Mouse (Mus musculus) gastrocnemius, postnatal 10 days (tissue): ENCODE data around the gene Cdt1. TPM values are rescaled to one million over a fixed set of nuclear protein-coding genes. Genes with fewer than 3 reads are reported as not detected.

Source experiments
- DNase-seq: peaks from one replicate; pipeline ENCODE4 v3.0.0; 2021; ENCODE audit warnings: mixed read lengths
- total RNA-seq, 2 experiments: library from RNA; stranded (reverse); gene quantifications; 2 replicates each; pipeline ENCODE4 v1.2.3; 2021

The Cdt1 gene
- total RNA-seq, 2 experiments from 2014 or later, result 5.8 to 8.1 TPM

DNA sequence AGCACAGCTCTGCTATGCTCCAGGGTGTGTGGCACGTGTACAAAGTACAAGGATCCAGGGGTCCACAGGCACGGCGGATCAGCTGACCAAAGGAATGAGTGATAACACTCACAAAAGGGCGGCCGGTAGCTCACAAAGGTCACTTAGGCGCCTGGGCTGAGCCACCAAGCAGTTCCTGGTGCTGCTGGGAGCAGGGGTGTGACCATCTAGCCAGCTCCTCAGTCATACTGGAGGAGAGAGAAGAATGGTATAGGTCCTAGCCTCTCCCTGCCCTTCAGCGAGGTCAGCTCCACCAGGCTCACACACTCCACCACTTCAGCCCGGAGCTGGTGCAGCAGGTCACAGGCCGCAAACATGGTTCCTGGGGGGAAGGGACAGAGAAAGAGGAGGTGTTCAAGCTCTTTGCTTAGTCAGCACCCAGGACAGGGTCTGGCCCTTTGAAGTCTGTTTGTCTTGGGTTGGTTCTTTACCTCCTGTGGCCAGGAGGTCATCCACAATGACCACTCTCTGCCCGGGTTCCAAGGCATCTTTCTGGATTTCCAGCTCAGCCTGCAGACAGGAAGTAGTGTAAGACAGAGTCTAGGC lies 6.9 kb downstream of the Cdt1 start:
- no peak for DNase-seq

DNA sequence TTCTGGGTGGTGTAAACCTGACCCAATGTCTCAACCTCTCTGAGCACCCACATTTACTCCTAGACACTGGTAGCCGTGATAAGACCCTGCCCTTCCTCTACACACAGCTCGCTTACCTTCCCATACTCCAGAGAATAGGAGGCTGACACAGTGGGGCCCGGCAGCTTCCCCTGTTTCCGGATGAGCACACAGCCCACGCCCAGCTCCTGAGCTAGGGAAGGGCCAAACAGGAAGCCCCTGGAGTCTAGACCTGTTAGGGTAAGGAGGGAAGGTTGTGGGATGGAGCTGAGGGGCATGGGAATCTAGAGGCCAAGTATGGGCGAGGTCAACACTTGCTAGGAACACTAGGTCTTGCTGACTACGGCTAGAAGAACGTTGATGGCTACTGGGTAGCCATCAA lies 7.5 kb downstream of the Cdt1 start:
- no peak for DNase-seq

DNA sequence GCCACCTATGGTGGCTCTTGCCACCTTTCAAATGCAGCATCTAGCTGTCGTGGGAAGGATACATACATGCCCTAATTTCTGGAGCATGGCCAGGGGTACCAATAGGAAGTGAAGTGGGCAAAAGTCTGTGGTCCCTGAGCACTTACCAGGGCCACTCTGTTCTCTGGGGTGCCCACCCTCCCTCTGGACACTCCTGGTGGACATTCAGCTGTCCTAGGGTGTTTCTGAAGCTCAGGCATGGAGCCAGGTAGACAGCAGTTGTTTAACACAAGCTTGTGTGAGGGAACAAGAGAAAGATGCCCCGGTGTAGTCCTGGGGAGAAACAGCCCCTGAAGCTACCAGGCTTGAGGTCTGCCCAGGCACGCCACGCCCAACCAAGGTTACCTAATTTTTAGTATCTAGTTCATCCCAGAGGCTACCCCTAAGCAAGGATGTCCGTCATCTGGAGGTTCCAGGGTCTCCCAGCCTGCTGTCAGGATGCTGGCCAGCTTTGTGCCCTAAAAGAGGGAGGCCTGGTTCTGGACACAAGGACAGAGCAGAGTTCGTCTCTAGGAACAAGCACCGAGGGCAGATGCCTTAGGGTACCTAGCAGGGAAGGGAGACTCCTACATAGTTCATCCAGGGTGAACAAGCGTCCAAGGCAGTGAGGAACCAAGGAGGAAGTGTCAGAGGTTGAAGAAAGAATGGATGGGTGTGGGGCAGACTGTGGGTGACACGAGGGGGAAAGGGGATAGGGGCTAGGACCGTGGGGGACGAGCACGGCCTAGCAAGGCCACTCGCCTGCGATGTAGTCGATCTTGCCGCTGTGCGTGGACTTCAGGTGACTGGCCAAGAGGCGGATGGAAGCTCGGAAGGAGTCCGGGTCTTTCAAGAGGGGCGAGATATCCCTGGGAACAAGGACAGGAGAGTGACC lies 8.2 kb downstream of the Cdt1 start:
- no peak for DNase-seq

- peak; percentile 86 for DNase-seq
These were observed 8.8 kb downstream of the Cdt1 start, which contains the start of gene Aprt for GRCm38 (mm10) chr8:122576648-122577022. TSS of gene Aprt (minus strand) at chr8:122576909.

DNA sequence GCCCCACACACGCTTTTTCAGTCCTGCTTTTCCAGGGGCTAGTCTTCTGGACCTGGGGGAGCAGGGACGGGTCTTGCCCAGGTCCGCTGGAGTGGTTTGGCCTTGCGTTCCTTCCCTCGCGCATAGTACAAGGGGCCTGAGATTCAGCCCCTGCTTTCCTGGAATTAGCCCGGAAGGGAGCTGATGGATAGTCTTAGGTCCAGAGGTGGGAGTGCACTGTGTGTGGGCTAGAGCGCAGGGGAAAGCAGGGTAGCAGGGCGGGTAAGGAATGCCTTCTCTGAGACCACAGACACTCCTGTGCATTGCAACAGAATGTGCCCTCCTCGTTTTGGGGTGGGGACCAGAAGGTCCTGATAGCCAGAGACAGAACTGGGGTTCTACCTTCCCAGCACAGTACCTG lies 9.3 kb downstream of the Cdt1 start:
- no peak for DNase-seq

DNA sequence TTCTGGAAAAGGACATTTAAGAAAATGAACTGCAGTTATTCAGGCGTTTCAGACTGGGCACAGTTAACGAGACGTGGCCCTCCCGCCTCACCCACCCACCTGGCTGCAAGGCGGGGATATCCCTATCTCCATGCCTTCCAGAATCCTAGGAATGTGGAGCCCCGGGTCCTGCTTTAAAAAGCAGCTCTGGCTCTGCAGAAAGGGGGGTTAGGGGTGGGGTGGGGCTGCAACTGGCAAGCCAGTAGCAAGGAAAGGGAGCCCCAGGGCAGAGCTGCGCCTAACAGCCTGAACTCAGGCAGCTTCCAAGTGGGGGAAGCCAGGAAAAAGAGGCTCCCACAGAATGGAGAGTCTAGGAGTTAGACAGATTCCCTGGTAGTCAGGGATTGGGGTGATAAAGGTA lies 11.4 kb downstream of the Cdt1 start:
- no peak for DNase-seq

GRCm38 (mm10) chr8:122580926-122581325 lies 13.1 kb downstream of the Cdt1 start:
- DNase-seq, result no peak

- no peak for DNase-seq
These were observed 17.2 kb downstream of the Cdt1 start for GRCm38 (mm10) chr8:122584981-122585380.

DNA sequence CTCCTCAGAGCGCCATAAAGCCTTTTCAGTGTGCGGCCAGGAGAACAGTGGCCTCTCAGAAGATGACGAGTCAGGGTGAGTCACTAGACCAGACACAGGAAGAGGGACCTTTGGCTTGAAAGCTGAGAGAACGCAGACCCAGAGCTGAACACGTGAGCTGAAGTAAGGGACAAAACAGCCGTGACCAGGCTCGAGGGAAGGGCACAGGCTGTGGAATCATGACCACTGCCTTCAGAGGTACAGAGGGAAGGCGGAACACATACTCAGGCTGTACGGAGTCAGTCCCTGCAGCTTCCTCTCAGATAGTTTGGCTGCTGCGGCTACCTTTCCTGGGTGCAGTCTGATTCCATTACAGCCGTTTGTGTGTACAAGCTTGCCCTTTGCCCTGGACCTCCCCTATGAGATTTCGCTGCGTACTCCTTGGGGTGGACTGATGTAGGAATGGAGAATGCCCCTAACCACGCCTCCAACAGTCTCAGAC lies 17.6 kb downstream of the Cdt1 start:
- DNase-seq, result no peak

GRCm38 (mm10) chr8:122586171-122586570 lies 18.4 kb downstream of the Cdt1 start:
- DNase-seq, result no peak

DNA sequence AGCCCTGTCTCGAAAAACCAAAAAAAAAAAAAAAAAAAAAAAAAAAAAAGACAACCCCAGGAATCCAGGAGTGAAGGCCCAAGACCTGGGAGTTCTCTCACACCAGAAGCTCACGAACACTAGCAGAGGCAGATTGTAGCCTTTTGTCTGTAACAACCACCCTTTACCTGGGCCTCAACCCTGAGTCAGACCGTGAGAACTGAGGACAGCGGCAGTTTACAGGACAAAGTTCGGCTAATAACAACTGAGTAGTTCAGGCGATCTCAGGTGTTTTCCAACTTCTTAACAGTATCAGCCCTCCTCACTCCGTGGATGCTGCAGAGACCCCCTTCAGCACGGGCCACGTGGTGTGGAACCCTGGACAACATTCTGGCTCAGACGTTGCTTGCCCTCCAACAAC lies 18.9 kb downstream of the Cdt1 start:
- DNase-seq, result no peak

GRCm38 (mm10) chr8:122593240-122593639 lies 25.4 kb downstream of the Cdt1 start:
- DNase-seq, result no peak

GRCm38 (mm10) chr8:122593783-122594507 lies 26.1 kb downstream of the Cdt1 start:
- DNase-seq, result no peak

- no peak for DNase-seq
These were observed 28.2 kb downstream of the Cdt1 start for GRCm38 (mm10) chr8:122596031-122596430.

GRCm38 (mm10) chr8:122600666-122601065 lies 32.9 kb downstream of the Cdt1 start:
- DNase-seq, result no peak

GRCm38 (mm10) chr8:122604640-122605039 lies 36.8 kb downstream of the Cdt1 start:
- DNase-seq, result no peak

DNA sequence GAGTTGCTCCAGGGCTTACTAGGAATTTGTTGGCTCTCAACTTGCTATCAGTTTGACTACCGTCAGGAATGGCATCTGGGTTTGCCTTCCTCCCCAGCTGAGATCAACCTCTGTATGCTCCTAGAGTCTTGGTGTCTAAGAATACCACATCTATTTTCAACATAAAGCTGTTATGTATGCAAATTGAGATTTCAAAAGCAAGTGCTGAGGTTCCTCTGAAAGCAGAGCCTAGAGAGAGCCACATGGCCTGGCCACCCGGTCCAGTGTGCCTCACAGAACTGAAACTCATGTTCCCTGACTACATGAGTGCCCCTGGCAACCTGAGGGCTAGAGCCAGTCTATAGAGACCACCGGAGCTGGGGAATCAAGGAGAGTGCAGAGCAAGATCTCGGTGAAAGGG lies 37.6 kb downstream of the Cdt1 start:
- no peak for DNase-seq

GRCm38 (mm10) chr8:122606810-122607209 lies 39.0 kb downstream of the Cdt1 start:
- no peak for DNase-seq

- no peak for DNase-seq
These were observed 42.4 kb downstream of the Cdt1 start for GRCm38 (mm10) chr8:122610209-122610608.

- no peak for DNase-seq
These were observed 42.9 kb downstream of the Cdt1 start for GRCm38 (mm10) chr8:122610612-122611277.

GRCm38 (mm10) chr8:122611295-122612133 lies 43.7 kb downstream of the Cdt1 start, which contains the start of the genes Galns and Trappc2l:
TSS of gene Galns (minus strand) at chr8:122611463.
TSS of gene Trappc2l (plus strand) at chr8:122611640.
- peak; percentile 94 for DNase-seq
